Mouse (Mus musculus) heart, embryonic 12.5 days (tissue): Measurements from ENCODE around the gene Plagl2. TPM values are rescaled to one million over a fixed set of nuclear protein-coding genes. Genes with fewer than 3 reads are reported as not detected.

Source experiments
- ATAC-seq: fragments of 200-750 bp; cut with Nextera tagmentation; 2 replicates; pipeline ENCODE4 v1.8.0; 2017; ENCODE audit warnings: moderate TSS enrichment, moderate library complexity; ENCODE audit not compliant: insufficient number of reproducible peaks, low FRiP score
- H3K27ac ChIP-seq: fragments of 300-500 bp; sonication (generic); 2 replicates; pipeline ENCODE4 v1.5.1; 2016; ENCODE audit warnings: mild to moderate bottlenecking, moderate library complexity; ENCODE audit not compliant: poor library complexity, severe bottlenecking
- H3K27me3 ChIP-seq: fragments of 300-500 bp; sonication (generic); replicated peaks from 2 replicates; pipeline ENCODE4 v1.6.1; 2016; ENCODE audit warnings: mild to moderate bottlenecking, moderate library complexity
- H3K36me3 ChIP-seq: fragments of 300-500 bp; sonication (generic); 2 replicates; pipeline ENCODE4 v1.6.1; 2016; ENCODE audit warnings: mild to moderate bottlenecking, moderate library complexity
- H3K4me1 ChIP-seq: fragments of 300-500 bp; sonication (generic); replicated peaks from 2 replicates; pipeline ENCODE4 v1.6.1; 2016; ENCODE audit warnings: mild to moderate bottlenecking
- H3K4me2 ChIP-seq: fragments of 300-500 bp; sonication (generic); 2 replicates; pipeline ENCODE4 v1.6.1; 2016; ENCODE audit warnings: mild to moderate bottlenecking, moderate library complexity
- H3K4me3 ChIP-seq: fragments of 300-500 bp; sonication (generic); 2 replicates; pipeline ENCODE4 v1.5.1; 2016; ENCODE audit warnings: mild to moderate bottlenecking
- H3K9ac ChIP-seq: fragments of 300-500 bp; sonication (generic); 2 replicates; pipeline ENCODE4 v1.6.1; 2016; ENCODE audit warnings: mild to moderate bottlenecking, moderate library complexity
- H3K9me3 ChIP-seq: fragments of 300-500 bp; sonication (generic); replicated peaks from 2 replicates; pipeline ENCODE4 v1.6.1; 2016; ENCODE audit warnings: mild to moderate bottlenecking, moderate library complexity
- WGBS: fragments of 180-500 bp; shearing (Covaris S2); methylation state at CpG from one replicate; pipeline ENCODE4 v1.1.7; 2016; 5-methylcytosine and 5-hydroxymethylcytosine counted together
- polyA plus RNA-seq: library from polyadenylated mRNA; unstranded; fragments of >200 nt; fragmentation: Nextera tagmentation; extraction: Ambion mirVana; gene quantifications from 2 replicates; pipeline ENCODE4 v1.2.1, GENCODE M21; 2016

Plagl2 gene
- polyA plus RNA-seq, 1 experiment from 2014 or later: 20.2 TPM

DNA sequence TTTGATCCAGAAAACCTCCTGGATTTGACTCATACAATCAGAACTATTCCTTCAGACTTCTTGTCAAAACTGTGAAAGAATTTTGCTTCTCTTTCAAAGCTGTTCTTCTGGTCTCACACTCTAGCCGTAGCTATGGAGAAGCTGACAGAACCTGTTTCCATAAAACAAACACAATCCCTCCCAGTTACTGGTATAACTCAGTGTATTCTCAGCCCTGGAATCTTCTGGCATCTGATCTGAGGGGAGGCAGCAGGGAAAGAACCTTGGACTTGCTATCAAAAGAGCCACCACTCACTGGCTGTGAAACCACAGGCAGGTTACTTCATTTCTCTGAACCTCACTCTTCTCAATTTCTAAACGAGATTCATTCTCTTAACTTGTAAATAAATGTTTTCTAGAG, 2.8 kb downstream of the Plagl2 start:
- Histone ChIP-seq H3K36me3 (peaks cover 36% of the 10 kb centered on the region), H3K4me2 (peak overlapping the region; percentile 90; the same call in 1 of the 2 replicates), H3K4me1 (peaks cover 41% of the 10 kb centered on the region), H3K9me3 (no peaks in the 10 kb centered on the region), H3K27me3 (no peaks in the 10 kb centered on the region), H3K4me3 (no peak overlapping the region), H3K27ac (peak overlapping the region; percentile 50; the same call in 1 of the 2 replicates), H3K9ac (no peak overlapping the region)
- WGBS: 65% methylated on average over 2 of the region's 2 CpGs
- no peak for ATAC-seq

DNA sequence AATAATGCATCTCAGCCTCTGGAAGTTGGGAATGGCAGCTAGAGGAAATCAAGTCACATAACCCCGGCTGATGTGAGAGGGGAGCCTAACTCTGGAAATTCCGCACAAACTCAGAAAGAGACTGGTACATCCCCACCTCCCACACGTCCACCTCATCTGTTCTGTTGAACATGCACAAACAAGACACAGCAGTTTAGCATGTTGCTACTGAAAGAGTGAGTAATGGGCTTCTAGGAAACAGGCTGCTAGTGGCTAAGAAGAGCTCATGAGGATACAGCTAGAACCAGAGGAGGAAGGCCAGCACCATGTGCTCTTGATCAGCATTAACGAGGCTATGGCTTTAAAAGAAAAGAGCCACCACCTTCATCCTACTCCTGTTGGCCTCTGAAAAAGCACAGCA, 3.3 kb downstream of the Plagl2 start:
- Histone ChIP-seq H3K9ac (no peak overlapping the region), H3K4me2 (no peak overlapping the region), H3K4me1 (peaks cover 38% of the 10 kb centered on the region), H3K27me3 (no peaks in the 10 kb centered on the region), H3K9me3 (no peaks in the 10 kb centered on the region), H3K27ac (no peak overlapping the region), H3K36me3 (peaks cover 39% of the 10 kb centered on the region), H3K4me3 (no peak overlapping the region)
- no peak for ATAC-seq
- 65% methylated on average over 4 of the region's 4 CpGs for WGBS

DNA sequence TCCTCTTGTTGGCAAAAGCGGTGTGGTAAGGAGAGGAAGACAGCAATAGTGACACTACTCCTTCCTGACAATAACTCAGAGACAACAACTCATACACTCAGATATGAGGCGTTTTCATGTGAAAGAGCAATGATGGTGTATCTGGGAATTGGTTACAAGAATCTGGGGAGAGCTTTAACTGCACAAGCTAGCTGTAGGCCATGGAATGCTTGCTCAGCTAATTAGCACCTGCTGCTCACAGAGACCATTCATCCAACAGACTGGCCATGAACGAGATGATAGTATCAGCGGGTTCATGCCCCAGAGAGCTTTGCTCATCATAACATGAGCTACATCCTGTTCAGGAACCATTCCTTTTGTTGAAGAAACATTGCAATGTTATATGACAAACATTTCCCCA, 4.0 kb downstream of the Plagl2 start:
- Histone ChIP-seq H3K4me2 (no peak overlapping the region), H3K9ac (no peak overlapping the region), H3K9me3 (no peaks in the 10 kb centered on the region), H3K4me1 (peaks cover 36% of the 10 kb centered on the region), H3K36me3 (peaks cover 44% of the 10 kb centered on the region), H3K27ac (no peak overlapping the region), H3K27me3 (no peaks in the 10 kb centered on the region), H3K4me3 (no peak overlapping the region)
- 87% methylated on average over 4 of the region's 4 CpGs for WGBS
- no peak for ATAC-seq

DNA sequence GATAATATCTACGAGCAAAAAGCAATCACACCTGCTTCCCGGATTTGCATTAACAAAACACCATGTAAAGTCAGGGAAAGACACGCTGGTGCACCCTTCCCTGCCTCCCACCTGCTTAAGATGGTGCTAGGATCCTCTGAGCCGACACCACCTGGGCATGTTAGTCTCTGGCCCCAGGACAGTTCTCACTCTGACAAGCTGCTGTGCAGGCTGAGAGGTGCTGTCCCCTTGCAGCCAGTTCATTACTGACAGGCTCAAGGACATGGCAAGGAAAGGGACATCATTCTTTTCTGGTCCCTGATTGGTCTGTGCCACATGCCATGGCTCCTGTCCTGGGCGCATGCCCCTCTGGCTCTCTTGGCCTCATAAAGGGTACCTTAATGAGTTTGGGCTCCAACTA, 12.7 kb downstream of the Plagl2 start:
- no peaks in the 10 kb centered on the region for H3K9me3 ChIP-seq
- no peaks in the 10 kb centered on the region for H3K27me3 ChIP-seq
- H3K36me3 ChIP-seq: peaks cover 58% of the 10 kb centered on the region
- WGBS: 83% methylated on average over 5 of the region's 5 CpGs
- no peak overlapping the region for H3K4me2 ChIP-seq
- ATAC-seq: no peak
- no peak overlapping the region for H3K9ac ChIP-seq
- no peak overlapping the region for H3K27ac ChIP-seq
- H3K4me3 ChIP-seq: no peak overlapping the region
- H3K4me1 ChIP-seq: peaks cover 39% of the 10 kb centered on the region

DNA sequence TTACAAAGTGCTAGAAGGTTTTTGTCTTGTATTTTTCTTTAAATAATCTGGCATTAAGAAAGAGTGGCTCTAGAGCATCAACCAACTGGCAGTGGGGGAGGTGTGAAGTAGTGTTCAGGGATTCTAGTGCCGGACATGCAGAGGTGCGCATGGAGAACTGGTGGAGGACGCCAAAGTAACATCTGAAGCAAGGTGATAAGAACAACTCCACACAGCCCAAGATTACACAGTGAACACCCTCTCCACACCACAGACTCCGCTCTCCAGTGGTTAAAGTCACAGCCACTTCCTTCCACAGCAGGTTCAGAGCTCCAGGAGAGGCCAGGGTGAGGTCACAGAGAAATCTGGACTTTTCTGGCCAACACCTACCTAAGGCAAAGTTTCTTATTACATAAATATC, 13.3 kb downstream of the Plagl2 start:
- Histone ChIP-seq H3K27ac (no peak overlapping the region), H3K4me1 (peaks cover 39% of the 10 kb centered on the region), H3K27me3 (no peaks in the 10 kb centered on the region), H3K4me3 (no peak overlapping the region), H3K4me2 (no peak overlapping the region), H3K9ac (no peak overlapping the region), H3K9me3 (no peaks in the 10 kb centered on the region), H3K36me3 (peaks cover 53% of the 10 kb centered on the region)
- WGBS: 60% methylated on average over 4 of the region's 4 CpGs
- peak; percentile 40; the same call in 1 of the 2 replicates for ATAC-seq

DNA sequence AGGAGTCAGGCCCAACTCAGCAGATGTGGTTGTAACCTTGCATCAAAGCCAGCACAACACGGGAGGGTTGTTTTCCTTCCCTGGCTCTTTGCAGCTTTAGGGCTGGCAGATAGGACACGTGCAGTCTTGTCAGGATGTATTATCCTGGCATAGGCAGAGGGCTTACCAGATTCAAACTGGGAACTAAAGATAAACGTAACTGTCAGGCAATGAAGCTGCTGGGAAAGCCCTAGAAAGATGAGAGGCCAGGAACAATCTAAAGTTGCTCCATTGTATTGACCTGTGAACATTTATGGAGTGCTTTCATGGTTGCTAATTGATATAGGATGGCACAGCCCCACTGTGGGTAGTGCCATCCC, 15.7 kb downstream of the Plagl2 start:
- 7% methylated on average over 3 of the region's 3 CpGs for WGBS
- Histone ChIP-seq H3K4me2 (peak overlapping the region; percentile 97), H3K27me3 (no peaks in the 10 kb centered on the region), H3K4me1 (peaks cover 31% of the 10 kb centered on the region), H3K4me3 (peak overlapping the region; percentile 75), H3K9me3 (no peaks in the 10 kb centered on the region), H3K9ac (peak overlapping the region; percentile 88), H3K27ac (no peak overlapping the region), H3K36me3 (peaks cover 32% of the 10 kb centered on the region)
- no peak for ATAC-seq

DNA sequence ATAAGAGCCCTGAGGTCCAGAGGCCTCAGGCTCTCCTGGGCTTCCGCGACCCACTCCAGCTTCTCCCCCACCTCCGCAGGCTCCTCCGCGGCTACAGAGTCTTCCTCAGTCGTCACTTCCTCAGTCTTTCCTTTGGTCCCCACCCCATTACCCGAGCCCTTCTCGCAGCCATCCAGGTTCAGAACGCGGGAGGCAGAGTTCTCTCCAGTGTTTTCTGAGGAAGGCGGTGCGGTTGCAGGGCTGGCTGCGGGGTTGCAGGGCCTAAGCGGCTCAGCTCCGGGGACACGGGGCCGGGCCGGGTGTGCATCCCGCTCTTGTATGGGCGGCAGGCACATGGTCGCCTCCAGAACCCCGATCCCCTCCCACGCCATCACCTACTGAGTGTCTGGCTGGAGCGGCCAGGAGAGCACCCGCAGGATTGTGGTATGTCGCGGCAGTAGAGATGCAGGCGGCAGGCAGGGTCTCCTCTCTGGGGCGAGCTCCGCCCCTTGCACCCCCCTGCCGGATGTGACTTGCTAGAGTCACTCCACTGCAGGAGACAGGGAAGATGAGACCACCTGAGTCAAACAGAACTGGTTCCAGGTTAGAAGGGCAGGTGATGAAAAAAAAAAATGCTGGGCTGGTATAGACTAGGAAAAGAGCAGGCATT, 16.2 kb downstream of the Plagl2 start, which contains the start of gene Tspyl3:
Gene Tspyl3, minus strand, starts transcription at position 496 of the 649 bp plus-strand sequence.
- Histone ChIP-seq H3K4me2 (peak within 1 kb of the TSS; percentile 97), H3K9me3 (no peaks in the 10 kb centered on the region), H3K9ac (peak within 1 kb of the TSS; percentile 88), H3K27ac (peak within 1 kb of the TSS; percentile 50), H3K4me3 (peak within 1 kb of the TSS; percentile 75), H3K27me3 (no peaks in the 10 kb centered on the region), H3K36me3 (peaks cover 27% of the 10 kb centered on the region), H3K4me1 (peaks cover 28% of the 10 kb centered on the region)
- peak; percentile 43; the same call in 1 of the 2 replicates for ATAC-seq
- under 1% methylated on average over 31 of the region's 31 CpGs for WGBS

DNA sequence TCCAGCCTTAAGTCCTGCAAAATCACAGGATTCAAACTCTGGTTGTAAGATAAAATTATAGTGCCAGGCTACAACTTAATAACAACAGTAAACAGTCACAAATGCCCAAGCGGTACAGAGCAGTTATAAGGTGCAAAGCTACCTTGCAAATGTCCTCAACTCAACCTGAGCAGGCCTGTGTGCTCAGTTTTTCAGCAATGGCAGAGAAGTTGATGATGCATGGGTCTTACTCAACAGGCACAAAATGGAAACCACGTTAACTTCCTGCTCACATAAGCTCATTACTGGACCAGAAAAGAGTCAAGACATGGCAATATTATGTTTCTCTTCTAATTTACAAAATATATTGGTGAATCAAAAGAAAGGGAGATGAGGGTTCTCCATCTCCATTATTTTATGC, 18.7 kb downstream of the Plagl2 start:
- Histone ChIP-seq H3K27me3 (no peaks in the 10 kb centered on the region), H3K9ac (no peak overlapping the region), H3K4me2 (no peak overlapping the region), H3K27ac (no peak overlapping the region), H3K4me3 (no peak overlapping the region), H3K4me1 (peaks cover 21% of the 10 kb centered on the region), H3K9me3 (no peaks in the 10 kb centered on the region), H3K36me3 (0 out of 2 replicates have a peak, but pooled peaks cover 6% of the 10 kb centered on the region)
- 87% methylated on average over 2 of the region's 2 CpGs for WGBS
- ATAC-seq: no peak

DNA sequence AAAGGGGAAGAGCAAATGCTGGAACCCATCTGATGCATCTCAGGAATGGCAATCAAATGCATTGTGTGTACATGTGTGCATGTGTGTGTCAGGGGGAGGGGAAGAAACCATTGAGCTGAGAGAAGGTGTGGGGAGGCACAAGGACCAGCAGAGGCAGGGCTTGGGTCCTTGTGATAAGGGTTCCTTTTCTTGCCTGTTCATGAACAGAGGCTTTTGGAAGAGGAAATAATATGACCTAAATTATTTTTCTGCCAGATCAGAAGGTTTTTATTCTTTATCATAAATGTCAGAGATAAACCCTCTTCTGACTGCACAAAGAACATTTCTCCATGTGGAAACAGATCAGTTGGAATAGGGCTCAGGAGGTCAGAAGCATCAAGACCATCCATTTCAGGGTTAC, 19.1 kb downstream of the Plagl2 start:
- Histone ChIP-seq H3K27me3 (no peaks in the 10 kb centered on the region), H3K4me2 (no peak overlapping the region), H3K9me3 (no peaks in the 10 kb centered on the region), H3K36me3 (0 out of 2 replicates have a peak, but pooled peaks cover 2% of the 10 kb centered on the region), H3K9ac (no peak overlapping the region), H3K4me1 (peaks cover 21% of the 10 kb centered on the region), H3K27ac (no peak overlapping the region), H3K4me3 (no peak overlapping the region)
- no peak for ATAC-seq

DNA sequence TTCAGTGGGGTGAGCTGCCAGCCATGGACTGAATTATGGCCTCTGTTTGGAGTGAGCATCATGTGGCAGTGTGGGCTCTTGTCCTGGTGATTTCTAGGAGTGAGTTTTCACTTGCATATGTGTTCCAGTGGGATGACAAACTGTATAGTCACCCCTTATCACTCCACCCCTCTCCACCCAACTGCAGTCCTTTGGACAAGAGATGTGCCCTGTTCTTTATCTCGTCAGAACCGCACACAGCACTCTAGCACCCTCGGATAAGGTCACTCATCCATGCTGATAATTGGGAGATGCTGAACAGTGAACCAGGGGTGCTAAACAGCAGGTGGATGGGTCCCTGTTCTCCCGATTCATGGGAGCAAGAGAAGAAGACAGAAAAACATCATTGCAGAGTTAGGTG, 19.6 kb downstream of the Plagl2 start:
- 38% methylated on average over 4 of the region's 4 CpGs for WGBS
- Histone ChIP-seq H3K27me3 (no peaks in the 10 kb centered on the region), H3K4me3 (no peak overlapping the region), H3K36me3 (no peaks in the 10 kb centered on the region), H3K9ac (no peak overlapping the region), H3K4me2 (no peak overlapping the region), H3K9me3 (no peaks in the 10 kb centered on the region), H3K4me1 (peaks cover 21% of the 10 kb centered on the region), H3K27ac (no peak overlapping the region)
- peak; percentile 73 for ATAC-seq

DNA sequence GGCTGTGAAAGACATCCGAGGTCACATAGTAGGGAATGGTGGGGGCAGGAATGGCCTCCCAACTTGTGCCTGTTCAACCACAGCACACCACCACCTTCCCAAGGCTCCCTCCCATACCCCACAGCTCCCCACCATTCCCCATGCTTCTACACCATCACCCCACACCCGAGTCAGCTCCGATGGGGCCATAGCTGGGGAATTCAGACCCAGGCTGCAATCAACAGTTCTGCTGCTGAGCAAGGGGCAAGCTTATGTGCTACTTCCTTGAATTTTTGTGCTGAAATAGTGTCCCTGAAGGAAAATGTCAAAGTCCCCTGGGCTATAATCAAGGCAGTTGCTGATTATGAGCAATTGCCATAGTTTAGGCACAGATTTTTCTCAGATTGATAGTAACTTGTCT, 22.7 kb downstream of the Plagl2 start:
- no peak overlapping the region for H3K27ac ChIP-seq
- H3K4me3 ChIP-seq: no peak overlapping the region
- peaks cover 24% of the 10 kb centered on the region for H3K4me1 ChIP-seq
- no peaks in the 10 kb centered on the region for H3K9me3 ChIP-seq
- H3K36me3 ChIP-seq: no peaks in the 10 kb centered on the region
- WGBS: 64% methylated on average over 3 of the region's 3 CpGs
- no peaks in the 10 kb centered on the region for H3K27me3 ChIP-seq
- no peak overlapping the region for H3K9ac ChIP-seq
- no peak for ATAC-seq
- no peak overlapping the region for H3K4me2 ChIP-seq

DNA sequence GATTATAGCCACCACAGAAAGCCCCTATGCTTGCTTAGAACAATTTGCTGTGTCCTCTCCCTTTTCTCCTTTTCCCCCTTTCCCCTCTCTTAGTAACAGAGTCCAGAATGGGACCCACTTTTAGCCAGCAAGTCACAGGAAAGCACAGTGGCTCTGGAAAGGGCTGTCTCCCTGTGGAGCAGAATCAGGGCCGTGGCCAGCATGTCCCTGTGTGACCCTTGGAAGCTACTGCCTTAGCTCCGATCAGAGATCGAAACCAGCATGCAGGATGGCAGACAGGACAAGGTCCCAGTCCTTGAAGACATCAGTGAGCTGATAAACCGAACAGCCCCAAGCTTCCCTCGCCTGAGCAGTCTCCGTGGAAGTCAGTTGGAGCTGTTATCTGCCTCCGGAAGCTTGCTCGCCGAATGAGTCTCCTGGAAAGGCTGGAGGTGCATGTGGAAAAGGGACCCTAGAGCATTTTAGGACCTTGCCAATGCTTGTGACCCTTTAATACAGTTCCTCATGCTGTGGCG, 23.3 kb downstream of the Plagl2 start:
- WGBS: 42% methylated on average over 10 of the region's 10 CpGs
- peaks cover 24% of the 10 kb centered on the region for H3K4me1 ChIP-seq
- no peak overlapping the region for H3K4me3 ChIP-seq
- ATAC-seq: no peak
- H3K9ac ChIP-seq: no peak overlapping the region
- H3K36me3 ChIP-seq: no peaks in the 10 kb centered on the region
- no peaks in the 10 kb centered on the region for H3K9me3 ChIP-seq
- no peak overlapping the region for H3K27ac ChIP-seq
- H3K27me3 ChIP-seq: no peaks in the 10 kb centered on the region
- H3K4me2 ChIP-seq: no peak overlapping the region
